Mouse (Mus musculus): ENCODE measurements around the gene Mtpn. TPM values are rescaled to one million over a fixed set of nuclear protein-coding genes. Genes with fewer than 3 reads are reported as not detected.

Mtpn gene
- 67.4 and 81.7 TPM in 2 replicates for polyA plus RNA-seq (2015; fragmentation: Nextera tagmentation; extraction: Ambion mirVana)

DNA sequence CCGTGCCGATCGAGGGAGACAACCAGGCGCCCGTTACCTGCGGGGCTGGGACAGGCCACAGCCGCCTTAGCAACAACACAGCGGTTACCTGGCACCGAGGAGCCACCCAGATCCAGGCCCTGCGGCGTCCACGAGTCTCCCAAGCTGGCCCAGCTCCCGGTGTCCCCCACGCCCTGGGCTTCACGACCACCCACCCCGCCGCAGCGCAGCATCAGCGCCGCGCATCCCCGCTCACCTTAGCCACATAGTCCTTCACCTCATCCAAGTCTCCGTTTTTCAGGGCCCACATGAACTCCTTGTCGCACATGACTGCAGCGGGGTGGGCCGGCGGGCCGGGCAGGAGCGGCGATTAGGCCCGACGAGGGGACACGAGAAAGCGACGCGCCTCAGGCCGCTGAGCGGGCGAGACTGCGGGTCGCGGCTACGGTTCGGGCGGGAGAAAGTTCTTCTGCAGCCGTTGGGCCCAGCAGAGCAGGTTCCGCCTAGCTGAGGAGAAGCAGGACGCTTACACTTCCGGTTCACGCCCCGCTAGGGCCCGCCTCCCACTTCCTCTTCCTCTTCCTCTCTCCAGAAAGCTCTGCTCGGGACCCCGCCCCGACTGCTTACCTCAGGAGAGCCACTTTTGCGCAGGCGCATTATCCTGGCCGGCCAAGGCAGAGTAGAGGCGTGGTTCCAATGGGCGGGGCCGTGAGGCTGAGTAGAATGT is at the start of gene Mtpn:
Gene Mtpn (minus strand): TSS at position 585 of the 706 bp plus-strand sequence.

Other genes with a start within 250 kb of the Mtpn start
- 0.13 and 0.22 TPM in 2 replicates for gene Slc13a4, start 231.8 kb downstream of the Mtpn start, polyA plus RNA-seq (2015; fragmentation: Nextera tagmentation; extraction: Ambion mirVana)
- 1.8 and 2.2 TPM in 2 replicates for gene Fam180a, start 213.7 kb downstream of the Mtpn start, polyA plus RNA-seq (2015; fragmentation: Nextera tagmentation; extraction: Ambion mirVana)

All from spleen, postnatal 0 days (tissue).